Mouse (Mus musculus) embryonic fibroblast, embryonic 13.5 days (primary cell): ENCODE results near the gene Frmd4b.

Experiments
- CTCF ChIP-seq: IDR thresholded peaks from 2 replicates; pipeline ENCODE4 v1.5.1; 2011; ENCODE audit warnings: mild to moderate bottlenecking, control low read depth, low read length, moderate library complexity, borderline replicate concordance; ENCODE audit not compliant: insufficient read depth
- POLR2A ChIP-seq: IDR thresholded peaks from 2 replicates; pipeline ENCODE4 v1.6.1; 2011; ENCODE audit warnings: low read depth, mild to moderate bottlenecking, control low read depth, low read length, moderate library complexity

DNA sequence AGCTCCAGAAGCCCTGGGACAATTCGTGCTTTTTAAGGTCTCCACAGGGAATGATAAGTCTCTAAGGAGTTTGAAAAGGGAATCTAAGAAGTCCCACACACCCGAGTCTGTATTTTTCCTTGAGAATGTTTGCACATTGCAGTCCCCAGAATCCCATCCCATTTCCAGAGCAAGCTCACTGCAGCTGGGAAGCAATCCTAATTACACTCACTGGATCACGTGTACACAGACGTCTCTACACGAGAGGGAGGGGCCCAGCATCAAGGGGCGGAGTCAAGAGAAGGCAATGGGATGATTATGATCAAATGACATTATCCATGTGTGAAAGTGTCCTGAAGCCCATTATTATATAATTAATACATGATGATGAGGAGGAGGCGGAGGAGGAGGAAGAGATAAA, 128.5 kb downstream of the Frmd4b start:
- TF ChIP-seq CTCF (no peak), POLR2A (no peak)
